Mouse (Mus musculus) ES-E14 (cell line): ENCODE results near the gene Nudc. TPM values are rescaled to one million over a fixed set of nuclear protein-coding genes. Genes with fewer than 3 reads are reported as not detected.

ENCODE experiments used
- DNase-seq: peaks from one replicate; pipeline ENCODE4 v3.0.0-alpha.2; 2013; ENCODE audit warnings: low read depth, low spot score
- H3K27ac ChIP-seq: 2 replicates; pipeline ENCODE4 v1.5.1; 2012; ENCODE audit warnings: low read depth, mild to moderate bottlenecking, low read length, moderate library complexity, mixed read lengths; ENCODE audit not compliant: poor library complexity, insufficient read depth, severe bottlenecking
- H3K36me3 ChIP-seq: 2 replicates; pipeline ENCODE4 v1.6.1; 2012; ENCODE audit warnings: mild to moderate bottlenecking, low read length, moderate library complexity, mixed read lengths; ENCODE audit not compliant: control insufficient read depth, poor library complexity, insufficient read depth, severe bottlenecking
- H3K4me1 ChIP-seq, 2 experiments: fragments of 150-350 bp in 1 of 2; sonication (generic) in 1 of 2; 2 replicates each; pipeline ENCODE4 v1.6.1; 2012; ENCODE audit warnings: low read length in 2 of 2, mild to moderate bottlenecking in 1 of 2, mixed read lengths in 1 of 2; ENCODE audit not compliant: control insufficient read depth in 2 of 2, insufficient read depth in 2 of 2, poor library complexity in 1 of 2
- H3K4me3 ChIP-seq, 2 experiments: fragments of 150-350 bp in 1 of 2; sonication (generic) in 1 of 2; 2 replicates each; pipeline ENCODE4 v1.5.1; 2012; ENCODE audit warnings: low read length in 2 of 2, low read depth in 1 of 2, mild to moderate bottlenecking in 1 of 2, mixed read lengths in 1 of 2; ENCODE audit not compliant: insufficient read depth in 1 of 2, poor library complexity in 1 of 2, severe bottlenecking in 1 of 2
- H3K9ac ChIP-seq: 2 replicates; pipeline ENCODE4 v1.6.1; 2012; ENCODE audit warnings: low read depth, mild to moderate bottlenecking, low read length, mixed read lengths; ENCODE audit not compliant: poor library complexity, insufficient read depth, severe bottlenecking
- H3K9me3 ChIP-seq: fragments of 150-350 bp; sonication (generic); 2 replicates; pipeline ENCODE4 v1.6.1; 2012; ENCODE audit warnings: low read depth, mild to moderate bottlenecking, low read length; ENCODE audit not compliant: control insufficient read depth, insufficient read depth
- CHD2 ChIP-seq: IDR thresholded peaks from 2 replicates; pipeline ENCODE4 v1.6.1; 2014; ENCODE audit warnings: mild to moderate bottlenecking, low read depth, low read length, inconsistent platforms
- HCFC1 ChIP-seq: IDR thresholded peaks from 2 replicates; pipeline ENCODE4 v1.6.1; 2012; ENCODE audit warnings: low read length, inconsistent platforms, borderline replicate concordance; ENCODE audit not compliant: insufficient read depth
- MAFK ChIP-seq: IDR thresholded peaks from 2 replicates; pipeline ENCODE4 v1.6.1; 2014; ENCODE audit warnings: mild to moderate bottlenecking, low read depth, low read length, inconsistent platforms; ENCODE audit not compliant: insufficient read depth
- ZC3H11A ChIP-seq: IDR thresholded peaks from 2 replicates; pipeline ENCODE4 v1.6.1; 2012; ENCODE audit warnings: low read depth, mild to moderate bottlenecking, inconsistent platforms, low read length, borderline replicate concordance
- ZNF384 ChIP-seq: IDR thresholded peaks from 2 replicates; pipeline ENCODE4 v1.6.1; 2012; ENCODE audit warnings: low read depth, low read length, inconsistent platforms
- in situ Hi-C, 2 experiments: fragments of 600-800 bp; cut with MboI; formaldehyde crosslinking; loops; one replicate each; pipeline ENCODE4 v1.15.1; 2025; ENCODE audit warnings: low sequenced_read_pairs in 2 of 2, inconsistent platforms in 1 of 2; ENCODE audit not compliant: unreplicated experiment in 2 of 2
- total RNA-seq: library from RNA; depleted of rRNA; stranded (reverse); fragments of 300-350 nt; gene quantifications from 2 replicates; pipeline ENCODE4 v1.2.3, GENCODE M21; 2012; rRNA removed

The Nudc gene
- total RNA-seq, 1 experiment, result 358 TPM

- Histone ChIP-seq H3K27ac (no peak overlapping the region), H3K9me3 (no peaks in the 10 kb centered on the region), H3K36me3 (no peaks in the 10 kb centered on the region), H3K4me3 (no peak overlapping the region), H3K9ac (no peak overlapping the region), H3K4me1 (peaks cover 6 to 44% of the 10 kb centered on the region in 2 experiments)
- no peak for DNase-seq
- in situ Hi-C loops, result no loop called here
- TF ChIP-seq CHD2, result no peak
- no peak for TF ChIP-seq MAFK
- TF ChIP-seq ZNF384, result no peak
- TF ChIP-seq ZC3H11A, result no peak
- no peak for TF ChIP-seq HCFC1
Observed at GRCm38 (mm10) chr4:133488619-133489392, 57.0 kb downstream of the Nudc start.

- H3K9me3 ChIP-seq, result no peaks in the 10 kb centered on the region
- H3K27ac ChIP-seq, result no peak overlapping the region
- no peaks in the 10 kb centered on the region for H3K36me3 ChIP-seq
- TF ChIP-seq MAFK, result no peak
- H3K4me1 ChIP-seq, result peaks cover 6 to 51% of the 10 kb centered on the region in 2 experiments
- in situ Hi-C loops, result no loop called here
- H3K9ac ChIP-seq, result no peak overlapping the region
- peak overlapping the region in 1 of 2 experiments; percentile 50; a peak in 2 of 4 replicates for H3K4me3 ChIP-seq
- no peak for DNase-seq
Observed at GRCm38 (mm10) chr4:133486673-133487357, 59.0 kb downstream of the Nudc start.

GRCm38 (mm10) chr4:133485691-133486425 is 59.9 kb downstream of the Nudc start:
- Histone ChIP-seq H3K9ac (no peak overlapping the region; the same call in 1 of the 2 replicates), H3K9me3 (no peaks in the 10 kb centered on the region), H3K36me3 (no peaks in the 10 kb centered on the region), H3K4me1 (peaks cover 6 to 47% of the 10 kb centered on the region in 2 experiments), H3K27ac (no peak overlapping the region), H3K4me3 (peak overlapping the region; percentile 5 to 50; a peak in 3 of 4 replicates)
- in situ Hi-C loops, result no loop called here
- no peak for DNase-seq
- TF ChIP-seq CHD2 (no peak), MAFK (no peak), ZNF384 (no peak), ZC3H11A (no peak), HCFC1 (no peak)

GRCm38 (mm10) chr4:133484266-133485025 is 61.4 kb downstream of the Nudc start:
- Histone ChIP-seq H3K4me3 (peak overlapping the region; percentile 4 to 15; a peak in 3 of 4 replicates), H3K4me1 (peaks cover 6 to 48% of the 10 kb centered on the region in 2 experiments), H3K27ac (0 out of 2 replicates have a peak overlapping the region, but pooled peaks have one; percentile 18), H3K36me3 (no peaks in the 10 kb centered on the region), H3K9me3 (no peaks in the 10 kb centered on the region), H3K9ac (peak overlapping the region; percentile 35; the same call in 1 of the 2 replicates)
- DNase-seq, result no peak
- in situ Hi-C loops, result no loop called here
- no peak for TF ChIP-seq ZNF384
- no peak for TF ChIP-seq ZC3H11A
- TF ChIP-seq MAFK, result 0 out of 2 replicates have a peak, but pooled peaks have one; percentile 51

Other genes starting within 250 kb of the Nudc start
- gene Wdtc1, start 192.5 kb downstream of the Nudc start, total RNA-seq, result 65.6 and 91.8 TPM in 2 replicates
- gene Slc9a1, start 176.3 kb downstream of the Nudc start, total RNA-seq, result 24.7 and 24.9 TPM in 2 replicates
- gene Tent5b, start 65.9 kb downstream of the Nudc start, total RNA-seq, result 7.5 and 8.5 TPM in 2 replicates
- gene Trnp1, start 47.4 kb downstream of the Nudc start, total RNA-seq, result 0.90 and 0.94 TPM in 2 replicates
- gene Kdf1, start 27.0 kb downstream of the Nudc start, total RNA-seq, result 3.4 and 4.1 TPM in 2 replicates
- gene Nr0b2, start 7.4 kb upstream of the Nudc start, total RNA-seq, result 0.31 and 0.32 TPM in 2 replicates
- 14.4 and 19.9 TPM in 2 replicates for gene Gpatch3, start 28.7 kb upstream of the Nudc start, total RNA-seq
- gene Gpn2, start 38.4 kb upstream of the Nudc start, total RNA-seq, result 39.5 and 52.6 TPM in 2 replicates
- gene Sfn, start 56.2 kb upstream of the Nudc start, total RNA-seq, result 35.8 and 46.6 TPM in 2 replicates
- gene Zdhhc18, start 104.2 kb upstream of the Nudc start, total RNA-seq, result 39.0 and 55.8 TPM in 2 replicates
- 11.6 and 14.5 TPM in 2 replicates for gene Pigv, start 126.7 kb upstream of the Nudc start, total RNA-seq
- gene Arid1a, start 210.8 kb upstream of the Nudc start, total RNA-seq, result 62.6 and 75.6 TPM in 2 replicates